Mouse (Mus musculus): Measurements from ENCODE around the gene Lrp2bp. TPM values are rescaled to one million over a fixed set of nuclear protein-coding genes. Genes with fewer than 3 reads are reported as not detected.
A peak's percentile ranks its signal among the peaks of the same experiment; 100 is the strongest.

Gene Lrp2bp
- total and polyA plus RNA-seq, 3 experiments: 0.40 TPM; not detected in 2

- Histone ChIP-seq H3K9ac (ENCODE audit: control insufficient read depth, low read depth, low read length, poor library complexity, severe bottlenecking) (no peak overlapping the region), H3K4me1 (ENCODE audit: control insufficient read depth in 1 of 2, insufficient read depth in 2 of 2, low read length in 2 of 2) (peaks cover 2 to 9% of the 10 kb centered on the region in 2 experiments; a peak in 3 of 4 replicates), H3K27ac (ENCODE audit: control insufficient read depth, low read depth, low read length) (no peak overlapping the region), H3K79me2 (ENCODE audit: control insufficient read depth, insufficient read depth, low read length, poor library complexity) (no peaks in the 10 kb centered on the region), H3K4me3 (ENCODE audit: control insufficient read depth in 1 of 2, insufficient read depth in 1 of 2, low read depth in 2 of 2, low read length in 2 of 2) (no peak overlapping the region), H3K36me3 (ENCODE audit: control insufficient read depth in 1 of 2, insufficient read depth in 2 of 2, low read length in 2 of 2) (peaks cover 0 to 14% of the 10 kb centered on the region in 2 experiments; a peak in 2 of 4 replicates), H3K9me3 (replicated peaks; ENCODE audit: insufficient read depth, low read length) (no peaks in the 10 kb centered on the region), H3K27me3 (ENCODE audit: control insufficient read depth in 1 of 2, insufficient read depth in 2 of 2, low read length in 2 of 2) (no peaks in the 10 kb centered on the region)
- TF ChIP-seq CHD1 (IDR thresholded peaks at IDR 0.05; ENCODE audit: low read depth, low read length) (no peak), UBTF (IDR thresholded peaks at IDR 0.05; ENCODE audit: borderline replicate concordance, insufficient read depth, low read depth, low read length) (no peak), SIN3A (IDR thresholded peaks at IDR 0.05; ENCODE audit: low read length) (no peak), RCOR1 (IDR thresholded peaks at IDR 0.05; ENCODE audit: low read depth, low read length) (no peak), MAZ (IDR thresholded peaks at IDR 0.05; ENCODE audit: low read depth, low read length) (no peak), RAD21 (IDR thresholded peaks at IDR 0.05; ENCODE audit: low read depth, low read length) (no peak), MYB (IDR thresholded peaks at IDR 0.05; ENCODE audit: low read depth, low read length) (no peak), CHD2 (IDR thresholded peaks at IDR 0.05; ENCODE audit: low read length) (no peak), NRF1 (IDR thresholded peaks at IDR 0.05; ENCODE audit: insufficient read depth, low read depth, low read length, poor library complexity, severe bottlenecking) (no peak), ETS1 (IDR thresholded peaks at IDR 0.05; ENCODE audit: low read depth, low read length) (no peak)
- DNase-seq (ENCODE audit: low read depth, low spot score): no peak
Observed at GRCm38 (mm10) chr8:46007050-46007672, 8.1 kb downstream of the Lrp2bp start.

GRCm38 (mm10) chr8:46010306-46010705 lies 11.2 kb downstream of the Lrp2bp start:
- Histone ChIP-seq H3K27ac (ENCODE audit: control insufficient read depth, low read depth, low read length) (no peak overlapping the region), H3K36me3 (ENCODE audit: control insufficient read depth in 1 of 2, insufficient read depth in 2 of 2, low read length in 2 of 2) (peaks cover 0 to 9% of the 10 kb centered on the region in 2 experiments; a peak in 2 of 4 replicates), H3K4me3 (ENCODE audit: control insufficient read depth in 1 of 2, insufficient read depth in 1 of 2, low read depth in 2 of 2, low read length in 2 of 2) (no peak overlapping the region), H3K9me3 (replicated peaks; ENCODE audit: insufficient read depth, low read length) (no peaks in the 10 kb centered on the region), H3K4me1 (ENCODE audit: control insufficient read depth in 1 of 2, insufficient read depth in 2 of 2, low read length in 2 of 2) (peaks cover 0 to 2% of the 10 kb centered on the region in 2 experiments; a peak in 3 of 4 replicates), H3K9ac (ENCODE audit: control insufficient read depth, low read depth, low read length, poor library complexity, severe bottlenecking) (no peak overlapping the region), H3K27me3 (ENCODE audit: control insufficient read depth in 1 of 2, insufficient read depth in 2 of 2, low read length in 2 of 2) (no peaks in the 10 kb centered on the region), H3K79me2 (ENCODE audit: control insufficient read depth, insufficient read depth, low read length, poor library complexity) (no peaks in the 10 kb centered on the region)
- peak; percentile 54 for DNase-seq (ENCODE audit: low read depth, low spot score)
- TF ChIP-seq ETS1 (IDR thresholded peaks at IDR 0.05; ENCODE audit: low read depth, low read length) (no peak), ZNF384 (IDR thresholded peaks at IDR 0.05; ENCODE audit: low read depth, low read length) (peak; percentile 65), ELF1 (IDR thresholded peaks at IDR 0.05; ENCODE audit: low read depth, low read length) (no peak)
